Mouse (Mus musculus) liver, embryonic 14.5 days (tissue): ENCODE data around the gene Scd1. TPM values are rescaled to one million over a fixed set of nuclear protein-coding genes. Genes with fewer than 3 reads are reported as not detected.
A peak's percentile ranks its signal among the peaks of the same experiment; 100 is the strongest.

Experiments
- ATAC-seq: fragments of 200-750 bp; cut with Nextera tagmentation; 2 replicates; pipeline ENCODE4 v1.8.0; 2017; ENCODE audit warnings: moderate number of reproducible peaks, mild to moderate bottlenecking, moderate library complexity; ENCODE audit not compliant: insufficient read depth
- DNase-seq, 3 experiments: peaks; one replicate each; pipeline ENCODE4 v3.0.0-alpha.2; 2012 to 2013; ENCODE audit warnings: low read depth in 3 of 3, low spot score in 3 of 3
- H3K27ac ChIP-seq: fragments of 300-500 bp; sonication (generic); 2 replicates; pipeline ENCODE4 v1.5.1; 2014; ENCODE audit warnings: moderate library complexity, mild to moderate bottlenecking, control low read depth, inconsistent platforms
- H3K27me3 ChIP-seq: fragments of 300-500 bp; sonication (generic); 2 replicates; pipeline ENCODE4 v1.6.1; 2014; ENCODE audit warnings: mild to moderate bottlenecking, low read length, moderate library complexity; ENCODE audit not compliant: control insufficient read depth, insufficient read depth
- H3K36me3 ChIP-seq: fragments of 300-500 bp; sonication (generic); replicated peaks from 2 replicates; pipeline ENCODE4 v1.6.1; 2014; ENCODE audit warnings: low read depth; ENCODE audit not compliant: control insufficient read depth, insufficient read depth
- H3K4me1 ChIP-seq, 2 experiments: fragments of 200-500 bp in 1 of 2; fragments of 300-500 bp in 1 of 2; sonication (generic) in 1 of 2; replicated peaks; 2 replicates each; pipeline ENCODE4 v1.6.1; 2012 to 2014; ENCODE audit warnings: antibody characterized with exemption in 1 of 2, inconsistent platforms in 1 of 2, low read length in 1 of 2; ENCODE audit not compliant: control insufficient read depth in 2 of 2, insufficient read depth in 2 of 2
- H3K4me2 ChIP-seq: fragments of 300-500 bp; sonication (generic); 2 replicates; pipeline ENCODE4 v1.6.1; 2014; ENCODE audit warnings: low read depth, mild to moderate bottlenecking, control low read depth, moderate library complexity
- H3K4me3 ChIP-seq, 2 experiments: fragments of 200-500 bp in 1 of 2; fragments of 300-500 bp in 1 of 2; sonication (generic) in 1 of 2; 2 replicates each; pipeline ENCODE4 v1.5.1; 2012 to 2014; ENCODE audit warnings: low read depth in 2 of 2, low read length in 2 of 2, mild to moderate bottlenecking in 2 of 2, control low read depth in 1 of 2, inconsistent platforms in 1 of 2, moderate library complexity in 1 of 2; ENCODE audit not compliant: insufficient read depth in 1 of 2
- H3K9ac ChIP-seq: fragments of 300-500 bp; sonication (generic); replicated peaks from 2 replicates; pipeline ENCODE4 v1.6.1; 2014; ENCODE audit warnings: mild to moderate bottlenecking, control low read depth, moderate library complexity
- H3K9me3 ChIP-seq: fragments of 300-500 bp; sonication (generic); 2 replicates; pipeline ENCODE4 v1.6.1; 2016; ENCODE audit warnings: low read length, mixed read lengths; ENCODE audit not compliant: control insufficient read depth
- CTCF ChIP-seq: IDR thresholded peaks from 2 replicates; pipeline ENCODE4 v1.5.1; 2016; ENCODE audit warnings: antibody characterized with exemption, low read depth, control low read depth
- EP300 ChIP-seq: IDR thresholded peaks from 2 replicates; pipeline ENCODE4 v1.6.1; 2016; ENCODE audit warnings: antibody characterized with exemption, low read depth
- WGBS: fragments of 180-500 bp; shearing (Covaris S2); extraction: QIAGEN DNeasy Blood & Tissue Kit; methylation state at CpG from one replicate; pipeline ENCODE4 v1.1.7; 2014; ENCODE audit not compliant: insufficient replicate concordance; 5-methylcytosine and 5-hydroxymethylcytosine counted together
- polyA plus RNA-seq, 2 experiments: library from polyadenylated mRNA; depleted of rRNA in 1 of 2; stranded (reverse) in 1 of 2; unstranded in 1 of 2; fragments of >200 nt; fragmentation: Nextera tagmentation in 1 of 2; extraction: Ambion mirVana in 1 of 2; gene quantifications; 2 replicates each; pipeline versions ENCODE4 v1.2.1 to v1.2.3; 2012 to 2014

Scd1 gene
- polyA plus RNA-seq, 2 experiments, result 11.9 to 22.5 TPM

DNA sequence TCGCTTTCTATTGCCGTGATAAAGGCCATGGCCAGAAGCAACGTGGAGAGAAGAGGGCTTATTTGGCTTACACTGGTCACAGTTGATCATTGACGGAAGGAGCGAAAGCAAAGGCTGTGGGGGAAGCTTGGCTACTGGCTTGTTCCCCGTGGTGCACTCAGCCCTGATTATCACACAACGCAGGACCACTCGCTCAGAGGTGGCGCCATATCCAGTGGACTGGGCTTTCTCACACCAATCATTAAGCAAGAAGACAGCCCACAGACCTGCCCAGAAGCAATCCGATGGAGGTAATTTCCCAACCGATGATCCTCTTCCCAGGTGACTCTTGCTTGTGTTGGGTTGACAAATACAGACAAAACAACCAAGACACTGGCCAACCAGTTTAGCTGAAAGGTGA, 11.9 kb upstream of the Scd1 start:
- no peaks in the 10 kb centered on the region; a peak in 1 of 4 replicates for H3K4me1 ChIP-seq
- no peak overlapping the region for H3K27ac ChIP-seq
- H3K4me2 ChIP-seq, result no peak overlapping the region
- TF ChIP-seq CTCF (no peak), EP300 (no peak)
- no peaks in the 10 kb centered on the region; the same call in 1 of the 2 replicates for H3K27me3 ChIP-seq
- 44% methylated on average over 11 of the region's 11 CpGs for WGBS
- H3K36me3 ChIP-seq, result no peaks in the 10 kb centered on the region
- no peak overlapping the region for H3K9ac ChIP-seq
- no peak for DNase-seq
- no peaks in the 10 kb centered on the region for H3K9me3 ChIP-seq
- ATAC-seq, result no peak
- no peak overlapping the region for H3K4me3 ChIP-seq

DNA sequence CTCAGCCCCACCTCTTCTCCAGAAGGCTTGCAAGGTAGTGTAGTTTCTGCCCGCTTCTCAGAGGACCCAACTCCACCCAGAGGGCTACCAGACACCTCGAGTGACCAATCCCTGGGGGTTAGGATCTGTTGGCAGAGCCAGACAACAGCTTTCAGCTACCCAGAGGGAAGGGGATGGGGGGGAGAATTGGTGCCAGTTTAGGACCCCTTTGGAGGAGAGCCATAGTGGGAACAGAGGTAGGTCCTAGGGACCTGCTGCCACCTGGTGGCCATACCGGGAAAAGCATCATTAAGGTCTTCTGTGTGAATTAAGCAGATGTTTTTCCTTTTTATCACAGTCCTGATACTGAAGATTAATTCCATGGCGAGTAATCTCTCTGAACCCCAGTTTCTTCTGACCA, 11.3 kb upstream of the Scd1 start:
- no peaks in the 10 kb centered on the region for H3K36me3 ChIP-seq
- ATAC-seq (0 out of 2 replicates have a peak, but pooled peaks have one; percentile 21), DNase-seq (peak in 2 of 3 experiments; percentile 44 to 47)
- no peak overlapping the region for H3K9ac ChIP-seq
- no peak overlapping the region for H3K27ac ChIP-seq
- H3K9me3 ChIP-seq, result no peaks in the 10 kb centered on the region
- H3K4me2 ChIP-seq, result no peak overlapping the region
- TF ChIP-seq EP300 (no peak), CTCF (peak; percentile 93)
- H3K27me3 ChIP-seq, result no peaks in the 10 kb centered on the region; the same call in 1 of the 2 replicates
- no peaks in the 10 kb centered on the region; a peak in 1 of 4 replicates for H3K4me1 ChIP-seq
- WGBS, result 21% methylated on average over 4 of the region's 4 CpGs
- H3K4me3 ChIP-seq, result no peak overlapping the region

- no peak overlapping the region for H3K27ac ChIP-seq
- no peak for TF ChIP-seq CTCF
- no peak for TF ChIP-seq EP300
- no peak for ATAC-seq
- H3K36me3 ChIP-seq, result no peaks in the 10 kb centered on the region
- H3K27me3 ChIP-seq, result no peaks in the 10 kb centered on the region; the same call in 1 of the 2 replicates
- WGBS, result 66% methylated on average over 9 of the region's 9 CpGs
- no peak overlapping the region for H3K9ac ChIP-seq
- no peaks in the 10 kb centered on the region; a peak in 1 of 4 replicates for H3K4me1 ChIP-seq
- no peak for DNase-seq
- H3K4me2 ChIP-seq, result no peak overlapping the region
- no peak overlapping the region for H3K4me3 ChIP-seq
- H3K9me3 ChIP-seq, result no peaks in the 10 kb centered on the region
Measured at GRCm38 (mm10) chr19:44418544-44418943, 10.9 kb upstream of the Scd1 start.

GRCm38 (mm10) chr19:44418061-44418460, 10.4 kb upstream of the Scd1 start:
- ATAC-seq (no peak), DNase-seq (no peak)
- 72% methylated on average over 5 of the region's 5 CpGs for WGBS
- Histone ChIP-seq H3K4me3 (no peak overlapping the region), H3K27ac (no peak overlapping the region), H3K9ac (no peak overlapping the region), H3K4me1 (no peaks in the 10 kb centered on the region; a peak in 1 of 4 replicates), H3K9me3 (no peaks in the 10 kb centered on the region), H3K4me2 (no peak overlapping the region), H3K27me3 (no peaks in the 10 kb centered on the region; the same call in 1 of the 2 replicates), H3K36me3 (no peaks in the 10 kb centered on the region)
- no peak for TF ChIP-seq EP300
- TF ChIP-seq CTCF, result no peak

- ATAC-seq, result no peak
- Histone ChIP-seq H3K9me3 (no peaks in the 10 kb centered on the region), H3K4me1 (no peaks in the 10 kb centered on the region; a peak in 1 of 4 replicates), H3K27me3 (no peaks in the 10 kb centered on the region; the same call in 1 of the 2 replicates), H3K27ac (no peak overlapping the region), H3K4me3 (no peak overlapping the region), H3K36me3 (no peaks in the 10 kb centered on the region), H3K9ac (no peak overlapping the region), H3K4me2 (no peak overlapping the region)
- DNase-seq, result no peak
- 52% methylated on average over 4 of the region's 4 CpGs for WGBS
- TF ChIP-seq EP300, result no peak
- TF ChIP-seq CTCF, result no peak
Measured at GRCm38 (mm10) chr19:44417448-44417847, 9.8 kb upstream of the Scd1 start.
